Mouse (Mus musculus) liver, adult 2 months (tissue): Measurements from ENCODE around the gene Osbpl10.

Source experiments
- CTCF ChIP-seq: fragments of 200-500 bp; IDR thresholded peaks from 2 replicates; pipeline ENCODE4 v1.5.1; 2011; ENCODE audit warnings: low read depth, low read length, control low read depth
- POLR2A ChIP-seq: fragments of 200-500 bp; IDR thresholded peaks from 2 replicates; pipeline ENCODE4 v1.6.1; 2011; ENCODE audit warnings: low read length, control low read depth; ENCODE audit not compliant: insufficient read depth; ENCODE audit errors: extremely low read depth

GRCm38 (mm10) chr9:115133926-115134325 is 155.6 kb downstream of the Osbpl10 start:
- no peak for TF ChIP-seq CTCF
- TF ChIP-seq POLR2A = no peak
